Mouse (Mus musculus): ENCODE data around the gene Ift140. TPM values are rescaled to one million over a fixed set of nuclear protein-coding genes. Genes with fewer than 3 reads are reported as not detected.

Gene Ift140
- total and polyA plus RNA-seq, 3 experiments, result 3.1 to 5.2 (median 5.0) TPM

DNA sequence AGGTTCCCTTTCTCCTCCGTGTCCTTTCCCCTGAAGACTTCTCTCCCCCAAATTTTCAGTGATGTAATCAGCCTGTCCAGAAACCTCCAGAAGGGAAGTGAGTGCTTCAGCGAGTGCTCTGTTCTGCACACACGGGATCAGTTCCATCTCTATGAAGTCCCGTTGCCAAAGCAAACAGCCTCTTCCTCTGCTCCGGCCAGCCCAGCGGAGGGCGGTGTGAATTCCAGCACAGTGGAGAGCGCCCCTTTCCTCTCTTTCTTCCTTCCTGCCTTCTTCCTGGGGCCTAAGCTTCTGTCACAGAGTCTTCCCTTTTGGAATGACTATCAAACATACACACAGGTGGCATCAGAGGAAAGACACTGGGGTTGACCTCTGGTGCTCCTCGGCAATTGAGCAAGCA lies 48.5 kb downstream of the Ift140 start:
- 30% methylated on average over 9 of the region's 9 CpGs for WGBS

GRCm38 (mm10) chr17:25065189-25065588 lies 49.3 kb downstream of the Ift140 start:
- WGBS, result 50% methylated on average over 3 of the region's 3 CpGs
- H3K36me3 ChIP-seq (ENCODE audit: control insufficient read depth, insufficient read depth, low read length), result peaks cover 41% of the 10 kb centered on the region
- TF ChIP-seq POLR2A (IDR thresholded peaks at IDR 0.05; ENCODE audit: insufficient read depth, low read depth, low read length) (no peak), EP300 (IDR thresholded peaks at IDR 0.05; ENCODE audit: insufficient read depth, low read depth, low read length) (no peak), CTCF (IDR thresholded peaks at IDR 0.05) (no peak)

More for the DNA sequence above, 48.5 kb downstream of the Ift140 start:
- intact Hi-C loops (cut with DNase I), result loop anchor here (1.0 to 5.0 kb wide), 2 partner anchors 17 to 47 kb away; partner anchors contain the start of genes Cramp1l and Ift140
- peaks cover 40% of the 10 kb centered on the region for H3K36me3 ChIP-seq (ENCODE audit: control insufficient read depth, insufficient read depth, low read length)
- H3K79me2 ChIP-seq (replicated peaks; ENCODE audit: control insufficient read depth, insufficient read depth, low read length), result no peaks in the 10 kb centered on the region
- peak; percentile 96 for TF ChIP-seq EP300 (IDR thresholded peaks at IDR 0.05; ENCODE audit: insufficient read depth, low read depth, low read length)
- TF ChIP-seq CTCF (IDR thresholded peaks at IDR 0.05), result peak; percentile 15; the same call in 1 of the 2 replicates
- peak; percentile 60; the same call in 1 of the 2 replicates for TF ChIP-seq POLR2A (IDR thresholded peaks at IDR 0.05; ENCODE audit: insufficient read depth, low read depth, low read length)
- H3K4me1 ChIP-seq (ENCODE audit: control insufficient read depth, insufficient read depth, low read length), result peaks cover 45% of the 10 kb centered on the region
- H3K9ac ChIP-seq (ENCODE audit: low read depth, low read length), result no peak overlapping the region; the same call in 1 of the 2 replicates
- H3K4me3 ChIP-seq, result peak overlapping the region; percentile 4; the same call in 1 of the 2 replicates
- peak; percentile 79 to 89 for DNase-seq
- peak overlapping the region; percentile 96 for H3K27ac ChIP-seq
- H3K27me3 ChIP-seq (ENCODE audit: control insufficient read depth, insufficient read depth, low read length), result no peaks in the 10 kb centered on the region

GRCm38 (mm10) chr17:25066595-25066994 lies 50.7 kb downstream of the Ift140 start:
- H3K27me3 ChIP-seq (ENCODE audit: control insufficient read depth, insufficient read depth, low read length), result no peaks in the 10 kb centered on the region
- peak overlapping the region; percentile 96 for H3K27ac ChIP-seq
- intact Hi-C loops (cut with DNase I), result no loop called here
- H3K9ac ChIP-seq (ENCODE audit: low read depth, low read length), result peak overlapping the region; percentile 18; the same call in 1 of the 2 replicates
- H3K79me2 ChIP-seq (replicated peaks; ENCODE audit: control insufficient read depth, insufficient read depth, low read length), result peaks cover 2% of the 10 kb centered on the region; the same call in 1 of the 2 replicates
- peaks cover 56% of the 10 kb centered on the region for H3K4me1 ChIP-seq (ENCODE audit: control insufficient read depth, insufficient read depth, low read length)
- H3K36me3 ChIP-seq (ENCODE audit: control insufficient read depth, insufficient read depth, low read length), result peaks cover 44% of the 10 kb centered on the region
- 59% methylated on average over 7 of the region's 7 CpGs for WGBS
- TF ChIP-seq EP300 (IDR thresholded peaks at IDR 0.05; ENCODE audit: insufficient read depth, low read depth, low read length), result 0 out of 2 replicates have a peak, but pooled peaks have one; percentile 44
- peak; percentile 76; the same call in 1 of the 2 replicates for TF ChIP-seq POLR2A (IDR thresholded peaks at IDR 0.05; ENCODE audit: insufficient read depth, low read depth, low read length)
- no peak for TF ChIP-seq CTCF (IDR thresholded peaks at IDR 0.05)
- H3K4me3 ChIP-seq, result peak overlapping the region; percentile 26
- DNase-seq, result peak; percentile 53 to 58

More at GRCm38 (mm10) chr17:25065189-25065588, 49.3 kb downstream of the Ift140 start:
- no peak for DNase-seq
- Histone ChIP-seq H3K27ac (peak overlapping the region; percentile 96), H3K27me3 (ENCODE audit: control insufficient read depth, insufficient read depth, low read length) (no peaks in the 10 kb centered on the region), H3K4me1 (ENCODE audit: control insufficient read depth, insufficient read depth, low read length) (peaks cover 51% of the 10 kb centered on the region), H3K4me3 (no peak overlapping the region), H3K79me2 (replicated peaks; ENCODE audit: control insufficient read depth, insufficient read depth, low read length) (no peaks in the 10 kb centered on the region; the same call in 1 of the 2 replicates), H3K9ac (ENCODE audit: low read depth, low read length) (no peak overlapping the region)
- intact Hi-C loops (cut with DNase I), result no loop called here

- TF ChIP-seq CTCF (IDR thresholded peaks at IDR 0.05) (no peak), EP300 (IDR thresholded peaks at IDR 0.05; ENCODE audit: insufficient read depth, low read depth, low read length) (peak; percentile 98), POLR2A (IDR thresholded peaks at IDR 0.05; ENCODE audit: insufficient read depth, low read depth, low read length) (peak; percentile 67)
- peaks cover 55% of the 10 kb centered on the region for H3K4me1 ChIP-seq (ENCODE audit: control insufficient read depth, insufficient read depth, low read length)
- peaks cover 42% of the 10 kb centered on the region for H3K36me3 ChIP-seq (ENCODE audit: control insufficient read depth, insufficient read depth, low read length)
- H3K79me2 ChIP-seq (replicated peaks; ENCODE audit: control insufficient read depth, insufficient read depth, low read length), result peaks cover 2% of the 10 kb centered on the region; the same call in 1 of the 2 replicates
- peak overlapping the region; percentile 43 for H3K9ac ChIP-seq (ENCODE audit: low read depth, low read length)
- peak overlapping the region; percentile 96 for H3K27ac ChIP-seq
- DNase-seq, result peak; percentile 70 to 83
- intact Hi-C loops (cut with DNase I), result no loop called here
- WGBS, result 19% methylated on average over 8 of the region's 8 CpGs
- H3K4me3 ChIP-seq, result peak overlapping the region; percentile 26
- no peaks in the 10 kb centered on the region for H3K27me3 ChIP-seq (ENCODE audit: control insufficient read depth, insufficient read depth, low read length)
Observed at GRCm38 (mm10) chr17:25067442-25067851, 51.6 kb downstream of the Ift140 start.

DNA sequence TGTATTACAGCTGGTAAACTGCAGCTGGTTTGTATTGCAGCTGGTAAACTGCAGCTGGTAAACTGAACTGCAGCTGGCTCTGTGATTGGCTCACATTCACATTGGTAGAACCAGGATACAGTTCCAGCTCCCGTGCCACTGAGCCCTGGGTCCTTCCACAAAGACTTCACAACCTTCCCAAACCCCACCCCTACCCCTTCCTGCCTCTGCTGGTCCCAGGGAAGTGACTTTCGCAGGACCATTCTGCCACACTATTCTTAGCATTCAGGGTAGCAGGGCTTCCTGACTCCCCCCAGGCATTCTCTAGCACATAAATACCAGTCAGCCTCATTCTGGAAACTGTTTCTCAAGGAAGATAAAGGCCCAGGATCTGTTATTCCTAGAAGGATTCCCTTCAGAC lies 52.8 kb downstream of the Ift140 start:
- H3K27ac ChIP-seq, result peak overlapping the region; percentile 96
- H3K4me3 ChIP-seq, result peak overlapping the region; percentile 28; the same call in 1 of the 2 replicates
- TF ChIP-seq EP300 (IDR thresholded peaks at IDR 0.05; ENCODE audit: insufficient read depth, low read depth, low read length), result no peak
- TF ChIP-seq POLR2A (IDR thresholded peaks at IDR 0.05; ENCODE audit: insufficient read depth, low read depth, low read length), result no peak
- TF ChIP-seq CTCF (IDR thresholded peaks at IDR 0.05), result no peak
- intact Hi-C loops (cut with DNase I), result no loop called here
- WGBS, result 39% methylated on average over 2 of the region's 2 CpGs
- H3K9ac ChIP-seq (ENCODE audit: low read depth, low read length), result no peak overlapping the region
- peaks cover 39% of the 10 kb centered on the region for H3K36me3 ChIP-seq (ENCODE audit: control insufficient read depth, insufficient read depth, low read length)
- no peak for DNase-seq
- H3K79me2 ChIP-seq (replicated peaks; ENCODE audit: control insufficient read depth, insufficient read depth, low read length), result peaks cover 2% of the 10 kb centered on the region; the same call in 1 of the 2 replicates
- H3K27me3 ChIP-seq (ENCODE audit: control insufficient read depth, insufficient read depth, low read length), result no peaks in the 10 kb centered on the region
- H3K4me1 ChIP-seq (ENCODE audit: control insufficient read depth, insufficient read depth, low read length), result peaks cover 51% of the 10 kb centered on the region

- H3K4me1 ChIP-seq (ENCODE audit: control insufficient read depth, insufficient read depth, low read length), result peaks cover 18% of the 10 kb centered on the region
- peaks cover 3% of the 10 kb centered on the region for H3K79me2 ChIP-seq (replicated peaks; ENCODE audit: control insufficient read depth, insufficient read depth, low read length)
- H3K27ac ChIP-seq, result peak overlapping the region; percentile 99
- 60% methylated on average over 4 of the region's 4 CpGs for WGBS
- no peak for TF ChIP-seq EP300 (IDR thresholded peaks at IDR 0.05; ENCODE audit: insufficient read depth, low read depth, low read length)
- no peak for TF ChIP-seq POLR2A (IDR thresholded peaks at IDR 0.05; ENCODE audit: insufficient read depth, low read depth, low read length)
- no peaks in the 10 kb centered on the region for H3K27me3 ChIP-seq (ENCODE audit: control insufficient read depth, insufficient read depth, low read length)
- peak overlapping the region; percentile 60 for H3K9ac ChIP-seq (ENCODE audit: low read depth, low read length)
- intact Hi-C loops (cut with DNase I), result loop anchor here (10.0 kb wide), 1 partner anchor 432 kb away; no protein-coding TSS in a partner anchor
- H3K4me3 ChIP-seq, result peak overlapping the region; percentile 81
- no peak for DNase-seq
- H3K36me3 ChIP-seq (ENCODE audit: control insufficient read depth, insufficient read depth, low read length), result peaks cover 9% of the 10 kb centered on the region
Observed at GRCm38 (mm10) chr17:25076906-25077305, 61.0 kb downstream of the Ift140 start.
